Mouse (Mus musculus): ENCODE measurements around the gene Boll.
"Not testable (repeated sequence)": the region's sequence is repeated elsewhere in the genome, so short reads cannot be mapped to it uniquely, and the experiment has no call there.

The Boll gene

GRCm38 (mm10) chr1:55363044-55363565, at the start of gene Boll:
Gene Boll, minus strand, starts transcription at chr1:55363469.
- peak; percentile 87 for DNase-seq (ENCODE audit: low spot score)

GRCm38 (mm10) chr1:55412569-55412968, 49.3 kb upstream of the Boll start:
- DNase-seq (ENCODE audit: low spot score), result no peak

- no peak for DNase-seq (ENCODE audit: low spot score)
Observed at GRCm38 (mm10) chr1:55411079-55411478, 47.8 kb upstream of the Boll start.

- DNase-seq (ENCODE audit: low spot score), result no peak
Observed at GRCm38 (mm10) chr1:55410670-55411069, 47.4 kb upstream of the Boll start.

GRCm38 (mm10) chr1:55406531-55407375, 43.5 kb upstream of the Boll start:
- peak; percentile 13 for DNase-seq (ENCODE audit: low spot score)

DNA sequence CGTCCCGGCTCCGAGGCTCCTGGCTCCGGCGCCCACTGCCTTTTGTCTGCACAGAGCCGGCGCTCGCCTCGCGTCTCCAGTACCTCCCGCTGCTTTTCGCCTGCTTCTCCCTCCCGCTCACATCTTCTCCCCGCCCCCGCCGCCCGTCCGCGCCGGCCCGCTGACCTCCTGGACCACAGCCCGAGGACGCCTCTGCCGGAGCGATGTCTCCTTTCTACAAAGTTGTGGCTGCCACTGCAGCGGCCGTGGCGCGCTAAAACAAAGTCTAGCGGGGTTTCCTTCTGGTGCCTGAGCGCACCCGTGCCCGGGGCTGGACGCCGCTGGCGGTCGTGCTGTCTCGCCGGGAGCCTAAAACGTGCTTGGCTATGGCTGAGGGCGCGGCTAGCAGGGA, 42.7 kb upstream of the Boll start:
- DNase-seq (ENCODE audit: low spot score), result peak; percentile 16

GRCm38 (mm10) chr1:55405272-55406022, 42.2 kb upstream of the Boll start, which contains the start of gene Plcl1:
Gene Plcl1, plus strand, starts transcription at chr1:55405921.
- DNase-seq (ENCODE audit: low spot score), result peak; percentile 88

DNA sequence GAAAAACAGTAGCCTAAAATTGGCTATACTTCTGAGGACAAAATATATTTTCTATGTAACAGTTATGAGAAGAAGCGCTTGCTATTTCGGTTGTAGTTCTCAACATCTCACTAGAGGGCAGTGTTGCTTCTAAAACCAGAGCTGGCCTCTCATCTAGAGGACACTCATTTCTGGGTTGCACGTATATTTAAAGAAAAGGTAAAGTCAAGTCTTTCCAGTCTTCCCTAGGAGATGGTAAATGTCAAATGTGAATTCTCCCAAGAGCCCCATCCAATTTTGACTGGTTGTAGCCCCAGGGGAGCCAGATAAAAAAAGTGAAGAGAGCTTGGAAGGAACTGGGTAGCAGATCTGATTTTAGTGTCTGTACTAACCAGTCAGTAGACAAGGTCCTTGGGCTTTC, 41.2 kb upstream of the Boll start:
- DNase-seq (ENCODE audit: low spot score), result peak; percentile 48

- DNase-seq (ENCODE audit: low spot score), result no peak
Observed at GRCm38 (mm10) chr1:55399891-55400290, 36.6 kb upstream of the Boll start.

DNA sequence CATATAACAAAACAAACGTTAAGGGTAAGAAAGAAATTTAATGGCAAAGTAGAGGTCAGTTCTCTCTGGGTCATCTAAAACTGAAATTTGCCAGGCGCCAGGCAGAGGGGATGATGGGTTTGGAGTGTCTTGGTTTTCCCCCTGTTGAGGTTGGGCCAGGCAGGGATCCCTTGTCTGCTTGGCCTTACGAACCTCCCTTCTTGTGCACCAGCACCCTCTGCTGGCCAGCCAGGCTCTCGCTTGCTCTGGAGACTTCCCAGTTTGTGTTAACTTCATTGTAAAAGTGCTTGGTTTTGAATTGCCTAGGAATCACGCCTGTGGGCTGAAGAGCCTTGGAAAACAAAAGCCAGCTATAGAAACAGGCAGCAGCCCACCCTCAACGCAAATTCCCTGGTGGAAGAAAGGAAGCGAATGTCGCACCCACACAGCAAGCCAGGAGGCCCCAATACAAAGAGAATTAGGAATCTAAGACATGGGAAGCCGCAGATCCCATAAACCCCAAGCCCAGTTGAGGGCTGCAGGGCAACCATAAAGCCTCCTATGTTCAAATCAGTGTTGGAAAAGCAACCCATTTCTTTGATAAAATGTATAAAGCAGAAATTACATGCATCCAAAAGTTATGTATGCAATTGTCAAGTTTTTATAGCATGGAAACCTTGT, 20.0 kb upstream of the Boll start:
- DNase-seq (ENCODE audit: low spot score), result peak; percentile 72

GRCm38 (mm10) chr1:55380527-55380926, 17.3 kb upstream of the Boll start:
- no peak for DNase-seq (ENCODE audit: low spot score)

DNA sequence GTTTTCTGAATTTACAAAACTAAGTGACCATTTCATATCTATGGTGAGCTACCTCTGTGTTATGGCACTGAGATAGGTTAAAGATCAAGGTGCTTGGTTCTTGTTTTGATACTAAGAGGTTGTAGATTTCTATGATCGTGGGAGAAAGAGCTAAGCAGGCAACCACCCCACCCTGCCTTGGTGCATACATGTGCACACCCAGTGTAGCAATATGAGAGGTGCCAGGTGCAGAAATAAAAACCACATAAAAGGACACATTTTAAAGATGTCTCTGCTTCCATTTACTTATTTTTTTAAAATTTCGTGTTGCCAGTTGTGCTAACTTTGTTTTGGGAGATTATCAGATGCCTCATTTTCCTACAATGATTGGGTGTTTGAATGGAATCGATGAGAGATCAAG, 9.4 kb upstream of the Boll start:
- no peak for DNase-seq (ENCODE audit: low spot score)

DNA sequence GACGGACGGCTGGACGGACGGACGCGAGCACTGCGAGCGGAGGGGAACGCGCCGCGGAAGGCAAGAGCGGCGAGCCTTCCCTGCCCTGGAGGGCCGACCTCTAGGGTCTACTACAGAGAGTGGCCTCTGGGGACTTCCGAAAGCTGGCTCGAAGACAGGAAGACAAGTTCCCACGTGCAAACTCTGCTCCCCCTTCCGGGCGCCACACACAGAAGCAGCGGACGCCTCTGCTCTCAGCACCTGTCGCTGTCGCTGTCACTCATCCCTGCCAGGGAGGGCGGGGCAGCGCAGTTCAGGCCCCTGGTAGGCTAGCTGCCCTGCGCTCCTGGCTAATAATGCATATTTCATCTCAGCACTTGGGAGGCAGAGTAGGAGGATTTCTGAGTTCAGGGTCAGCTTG, 317 bp upstream of the Boll start:
- DNase-seq (ENCODE audit: low spot score), result peak; percentile 86

- no peak for DNase-seq (ENCODE audit: low spot score)
Observed at GRCm38 (mm10) chr1:55362634-55363033, 635 bp downstream of the Boll start.

DNA sequence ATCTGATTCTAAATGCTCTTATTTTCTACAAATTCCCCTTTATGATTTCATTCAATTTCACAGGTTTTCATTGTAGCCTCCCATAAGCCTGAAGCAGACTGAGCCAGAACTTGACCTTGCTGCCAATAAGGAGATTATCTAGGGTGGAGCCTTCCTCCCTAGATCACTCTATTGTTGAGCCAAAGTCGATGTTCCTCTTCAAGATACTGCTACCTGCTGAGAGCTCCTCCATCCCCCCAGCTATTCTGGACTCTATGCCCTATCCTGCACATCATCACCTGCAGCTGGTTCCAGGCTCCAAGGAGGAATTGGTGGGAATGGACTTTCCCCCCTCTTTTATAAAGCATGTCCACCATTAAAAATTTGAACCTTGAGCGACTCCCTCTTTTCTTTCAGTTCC, 11.4 kb downstream of the Boll start:
- DNase-seq (ENCODE audit: low spot score), result not testable (repeated sequence)

DNA sequence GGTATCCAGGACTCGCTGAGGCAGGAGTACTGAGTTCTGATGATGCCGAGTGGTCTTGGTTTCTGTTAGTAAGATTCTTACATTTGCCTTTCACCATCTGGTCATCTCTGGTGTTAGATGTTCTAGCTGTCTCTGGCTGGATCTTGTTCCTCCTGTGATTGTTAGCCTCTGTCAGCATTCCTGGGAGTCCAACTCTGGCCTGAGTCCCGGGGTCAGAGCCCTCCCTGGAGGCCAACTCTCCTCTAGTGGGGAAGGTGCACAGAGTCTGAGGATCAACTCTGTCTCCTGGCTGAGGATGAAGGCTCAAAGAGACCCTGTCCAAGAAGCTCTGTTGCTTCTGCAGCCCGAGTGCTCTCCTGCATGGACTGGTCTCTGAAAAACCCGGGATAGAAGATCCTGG, 37.8 kb downstream of the Boll start:
- not testable (repeated sequence) for DNase-seq (ENCODE audit: low spot score)

GRCm38 (mm10) chr1:55301077-55301476, 62.2 kb downstream of the Boll start:
- DNase-seq (ENCODE audit: low spot score), result no peak

- DNase-seq (ENCODE audit: low spot score), result no peak
Observed at GRCm38 (mm10) chr1:55279081-55279480, 84.2 kb downstream of the Boll start.

GRCm38 (mm10) chr1:55265447-55265846, 97.8 kb downstream of the Boll start:
- DNase-seq (ENCODE audit: low spot score), result no peak

DNA sequence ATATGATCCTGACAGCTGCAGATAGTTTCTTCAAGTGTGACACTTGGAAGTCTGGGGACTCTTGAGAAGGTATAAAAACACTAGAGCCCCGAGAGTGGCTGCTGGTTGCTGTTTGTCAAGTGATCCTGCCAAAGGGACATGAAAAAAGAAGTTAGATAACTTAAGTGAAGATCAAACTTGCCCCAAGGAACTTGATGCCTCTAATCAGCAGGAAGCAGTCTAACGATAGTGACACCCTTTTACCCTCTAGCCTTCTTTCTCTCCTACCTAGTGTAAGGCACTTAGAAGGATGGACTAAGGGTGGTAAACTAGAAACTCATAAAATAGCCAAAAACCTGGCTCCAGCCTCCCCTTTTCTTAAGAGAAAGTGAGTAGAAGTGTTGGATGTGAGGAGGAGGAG, 98.9 kb downstream of the Boll start:
- DNase-seq (ENCODE audit: low spot score), result no peak

DNA sequence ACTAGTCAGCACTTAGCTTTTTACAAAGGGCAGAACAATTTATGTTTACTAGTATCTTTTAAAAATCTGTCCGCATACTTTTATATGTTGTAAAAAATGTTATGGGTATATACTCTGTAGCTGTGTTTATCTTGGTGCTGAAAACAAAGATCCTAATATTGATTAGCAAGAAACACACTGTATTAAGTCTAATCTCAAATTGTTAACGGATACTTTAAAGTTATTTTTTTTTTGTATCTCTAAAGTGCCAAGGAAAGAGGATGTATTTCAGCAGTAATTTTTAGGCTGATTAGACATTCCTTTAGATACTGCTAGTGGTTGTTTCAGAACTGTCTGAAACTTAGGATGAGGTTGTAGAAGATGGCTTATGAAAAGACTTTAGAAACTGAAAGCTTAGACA, 116.9 kb downstream of the Boll start:
- DNase-seq (ENCODE audit: low spot score), result no peak

DNA sequence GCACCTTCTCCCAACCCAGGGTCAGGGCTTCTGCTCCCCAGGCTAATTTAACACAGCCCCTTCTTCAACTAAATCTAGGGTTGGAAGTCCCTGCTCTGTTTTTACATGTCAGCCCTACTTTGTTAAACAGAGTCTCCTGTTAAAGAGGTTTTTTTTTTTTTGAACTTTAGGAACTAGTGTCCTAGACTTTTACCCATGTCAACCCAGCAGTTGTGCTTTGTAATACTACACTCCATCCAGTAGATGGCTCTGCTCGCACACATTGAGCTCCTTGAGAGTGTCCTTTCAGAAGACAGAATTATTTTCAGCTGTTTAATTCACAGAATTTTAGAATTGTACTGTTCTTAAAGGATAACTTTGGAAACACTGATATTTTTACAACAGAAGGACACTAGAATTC, 124.0 kb downstream of the Boll start:
- peak; percentile 55 for DNase-seq (ENCODE audit: low spot score)

All from T-cell, adult 2 months (primary cell).